Mouse (Mus musculus) left cerebral cortex, adult 18-20 months (tissue): Measurements from ENCODE around the gene Fli1. TPM values are rescaled to one million over a fixed set of nuclear protein-coding genes. Genes with fewer than 3 reads are reported as not detected.

Source experiments
- DNase-seq, 2 experiments: peaks; one replicate each; pipeline ENCODE4 v3.0.0; 2021 to 2022; ENCODE audit warnings: low spot score in 2 of 2, mixed read lengths in 1 of 2
- total RNA-seq, 2 experiments: library from RNA; stranded (reverse); gene quantifications; 2 replicates each; pipeline ENCODE4 v1.2.3; 2021

The Fli1 gene
- total RNA-seq, 2 experiments from 2014 or later, result 5.8 to 6.4 TPM

DNA sequence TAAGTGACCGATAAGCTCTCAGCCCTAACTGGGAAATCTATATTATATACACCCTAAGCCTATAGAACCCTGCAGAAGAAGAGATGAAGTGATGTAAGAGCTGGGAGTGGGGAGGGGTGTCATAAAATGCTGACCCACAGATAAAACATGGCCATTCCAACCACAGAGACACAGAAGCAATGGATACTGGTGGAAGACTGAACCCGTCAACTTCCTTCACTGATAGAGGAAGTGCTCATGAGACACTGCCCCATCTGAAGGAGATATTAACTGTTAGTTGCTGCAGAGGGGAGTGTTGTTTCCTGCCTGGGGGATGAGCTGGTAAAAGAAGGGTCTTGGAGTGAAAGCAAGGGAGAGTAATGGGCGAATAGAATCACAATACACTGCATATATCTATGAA, 70.3 kb downstream of the Fli1 start:
- no peak for DNase-seq

DNA sequence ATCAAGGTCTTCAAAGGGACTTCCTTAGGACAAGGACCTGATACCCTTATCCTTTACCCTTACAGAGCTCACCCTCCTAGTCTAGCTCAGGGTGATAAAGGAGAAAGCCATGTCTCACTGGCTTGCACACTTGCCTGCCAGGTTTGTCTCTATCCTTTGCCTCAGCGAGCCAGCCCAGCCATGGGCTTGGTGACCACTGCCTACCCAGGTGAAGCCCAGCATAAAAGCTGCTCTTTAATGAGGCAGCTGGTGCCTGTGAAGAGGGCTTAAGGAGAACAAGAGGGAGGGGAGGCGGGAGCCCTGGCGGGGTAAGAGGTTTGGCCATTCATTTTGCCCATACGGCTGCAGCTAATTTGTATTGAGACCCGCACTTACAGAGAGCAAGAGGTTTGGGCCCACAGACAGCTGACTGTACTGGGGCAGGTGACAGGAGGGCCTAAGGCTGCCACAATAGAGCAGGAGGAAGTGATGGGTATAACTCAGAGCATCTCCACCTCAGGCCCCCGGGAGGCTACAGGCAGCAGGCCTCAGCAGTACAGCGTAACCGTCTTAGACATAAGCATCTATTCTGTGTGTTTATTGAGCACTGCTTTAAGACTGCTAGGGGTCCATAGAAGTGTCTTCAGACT, 73.4 kb downstream of the Fli1 start:
- no peak for DNase-seq

DNA sequence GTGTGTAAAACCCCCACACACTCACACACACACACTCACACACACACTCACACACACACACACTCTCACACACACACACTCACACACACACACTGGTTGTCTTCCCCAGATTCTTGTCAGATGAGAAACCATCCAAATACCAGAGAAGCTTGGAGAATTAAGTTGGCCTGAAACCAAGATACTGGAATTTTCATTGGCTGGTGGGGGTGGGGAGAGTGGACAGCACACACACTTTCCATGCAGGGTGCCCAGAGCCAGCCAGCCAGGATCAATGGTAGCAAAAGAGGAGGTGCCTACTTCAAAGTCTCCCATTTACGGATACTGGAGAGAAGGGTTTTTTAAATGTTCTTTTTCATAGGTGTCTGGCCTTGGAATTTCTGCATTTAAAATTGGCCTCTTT, 74.3 kb downstream of the Fli1 start:
- no peak for DNase-seq

DNA sequence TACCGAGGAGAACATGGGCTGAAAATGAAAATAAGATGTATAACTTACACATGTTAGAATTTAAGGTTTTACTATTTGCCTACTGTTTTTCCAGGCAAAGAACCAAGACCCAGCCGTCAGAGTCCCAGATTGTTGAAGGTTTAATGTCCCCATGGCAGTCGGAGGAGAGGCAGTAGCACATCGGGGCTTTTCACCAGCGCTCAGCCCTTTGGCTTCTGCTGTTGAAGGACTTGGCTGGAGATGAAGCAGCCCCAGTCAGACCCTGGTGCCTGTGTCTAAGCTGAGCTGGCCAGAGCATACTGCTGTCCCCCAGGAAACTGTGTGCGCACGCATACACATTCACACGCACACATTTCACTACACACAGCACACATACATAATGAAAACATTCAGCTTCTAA, 75.2 kb downstream of the Fli1 start:
- DNase-seq, result no peak

DNA sequence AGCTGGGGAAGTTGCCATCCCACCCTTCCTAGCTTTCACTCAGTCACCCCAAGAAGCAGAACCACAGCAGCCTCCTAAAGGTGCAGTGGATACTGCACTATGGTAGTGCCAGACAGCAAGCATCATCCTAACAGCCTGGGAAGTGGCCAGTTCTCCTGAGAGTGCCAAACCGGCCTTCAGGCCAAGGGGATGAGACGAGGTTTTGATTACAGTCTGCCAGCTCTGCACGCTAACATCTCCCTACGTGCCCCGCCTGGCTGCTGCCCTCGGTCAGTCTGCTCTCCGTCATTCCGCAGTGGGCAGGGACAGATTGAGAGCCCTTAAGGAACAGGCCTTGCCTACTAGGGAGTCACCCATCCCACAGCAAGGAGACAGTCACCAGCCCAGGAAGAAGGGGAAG, 75.8 kb downstream of the Fli1 start:
- no peak for DNase-seq

DNA sequence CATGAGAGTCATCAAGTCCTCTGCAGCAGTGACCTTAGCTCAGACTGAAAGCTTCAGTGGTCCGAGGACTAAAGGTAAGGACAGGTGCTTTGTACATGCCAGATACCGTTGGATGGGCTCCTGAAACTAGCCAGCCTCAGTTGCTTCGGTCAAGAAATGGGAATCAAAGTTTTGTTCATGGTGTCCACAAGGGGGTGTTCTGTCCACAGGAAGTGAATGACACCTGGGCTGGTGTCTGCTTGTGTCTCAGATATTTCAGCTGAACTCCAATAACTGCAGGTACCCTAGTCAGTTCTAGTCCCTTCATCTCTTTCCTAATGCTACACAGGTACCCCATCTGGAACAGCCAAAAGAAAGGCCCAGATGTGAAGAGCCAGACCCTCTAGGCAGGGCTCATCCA, 86.0 kb downstream of the Fli1 start:
- no peak for DNase-seq

DNA sequence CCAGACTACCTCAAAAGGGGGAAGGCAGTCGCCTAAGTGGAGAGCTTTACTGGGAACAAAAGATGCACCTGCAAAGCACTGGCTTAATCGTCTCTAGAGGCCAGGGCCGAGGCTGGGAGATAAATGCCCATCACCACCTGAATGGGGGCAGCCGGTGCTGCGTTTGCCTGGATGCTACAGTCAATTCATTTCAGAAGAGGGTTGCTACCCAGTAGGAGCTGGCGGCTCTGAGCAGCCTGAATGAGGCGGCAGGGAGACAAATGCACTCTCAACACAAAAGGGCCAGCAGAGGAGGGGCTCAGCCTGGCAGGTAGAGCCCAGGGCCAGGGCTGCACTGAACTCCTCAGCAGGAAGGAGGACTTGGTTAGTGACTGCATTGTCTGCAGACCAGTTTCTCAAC, 92.5 kb downstream of the Fli1 start:
- no peak for DNase-seq

DNA sequence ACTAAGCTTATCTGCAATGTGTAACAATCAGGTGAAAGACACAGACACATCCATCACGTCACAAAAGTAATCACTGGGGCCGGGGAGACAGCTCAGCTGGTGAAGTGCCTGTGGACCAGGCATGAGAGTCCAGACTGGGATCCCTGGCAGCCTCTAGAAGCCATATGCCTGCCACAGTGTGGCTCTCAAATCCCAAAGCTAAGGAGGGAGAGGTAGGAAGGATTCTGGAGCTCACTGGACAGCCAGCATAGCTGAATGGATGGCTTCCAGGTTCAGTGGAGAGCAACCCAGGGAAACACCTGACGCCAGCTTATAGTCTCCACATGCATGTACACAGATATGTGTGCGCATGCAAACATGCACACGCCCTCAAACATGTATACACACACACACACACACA, 93.9 kb downstream of the Fli1 start:
- no peak for DNase-seq

DNA sequence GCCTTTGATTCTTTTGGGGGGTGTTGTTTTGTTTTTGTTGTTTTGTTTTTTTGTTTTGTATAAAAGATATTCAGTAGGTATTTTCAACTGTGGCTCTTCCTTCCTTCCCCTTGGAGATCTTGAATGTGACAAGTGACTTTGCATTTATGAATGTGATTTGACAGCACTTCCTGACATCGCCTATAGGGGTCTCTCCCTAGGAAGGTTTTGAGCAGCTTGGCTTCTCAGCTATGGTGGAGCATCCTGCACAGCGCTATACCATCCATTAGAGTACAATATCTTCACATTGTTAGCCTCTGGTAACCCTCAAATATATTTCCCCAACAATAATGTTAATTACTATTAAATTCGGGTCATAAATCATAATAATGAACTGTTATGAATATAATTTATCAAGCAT, 96.9 kb downstream of the Fli1 start:
- DNase-seq, result no peak

DNA sequence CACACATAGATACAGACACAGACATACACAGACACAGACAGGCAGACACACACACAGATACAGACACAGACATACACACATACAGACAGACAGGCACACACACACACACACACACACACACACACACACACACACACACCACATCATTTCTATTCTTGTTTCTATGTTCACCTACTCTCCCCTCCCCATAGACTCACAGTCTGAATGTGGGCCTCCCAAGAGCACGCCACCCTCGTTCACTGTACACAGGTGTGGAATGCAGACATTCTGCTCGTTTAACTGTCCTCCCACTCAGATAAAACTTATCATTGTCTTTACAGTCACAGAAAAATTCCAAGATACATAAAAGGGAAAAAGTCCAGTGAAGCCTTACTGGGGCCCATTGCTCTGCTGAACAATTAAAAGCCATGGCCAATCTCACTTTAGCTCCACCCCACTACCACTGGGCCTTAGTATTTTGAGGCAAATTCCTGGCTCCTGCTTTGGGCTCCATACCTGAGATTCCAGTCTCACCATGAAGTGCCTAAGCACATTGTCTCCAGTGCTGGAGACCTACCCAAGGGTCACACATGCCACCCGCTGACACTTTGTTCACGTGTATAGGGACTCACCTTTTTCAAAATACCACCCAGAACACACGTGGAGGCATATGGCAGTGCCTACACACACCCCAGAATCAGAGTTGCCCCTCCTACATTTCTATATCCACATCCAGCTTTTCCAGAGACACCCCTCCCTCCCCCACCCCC, 98.0 kb downstream of the Fli1 start:
- no peak for DNase-seq

DNA sequence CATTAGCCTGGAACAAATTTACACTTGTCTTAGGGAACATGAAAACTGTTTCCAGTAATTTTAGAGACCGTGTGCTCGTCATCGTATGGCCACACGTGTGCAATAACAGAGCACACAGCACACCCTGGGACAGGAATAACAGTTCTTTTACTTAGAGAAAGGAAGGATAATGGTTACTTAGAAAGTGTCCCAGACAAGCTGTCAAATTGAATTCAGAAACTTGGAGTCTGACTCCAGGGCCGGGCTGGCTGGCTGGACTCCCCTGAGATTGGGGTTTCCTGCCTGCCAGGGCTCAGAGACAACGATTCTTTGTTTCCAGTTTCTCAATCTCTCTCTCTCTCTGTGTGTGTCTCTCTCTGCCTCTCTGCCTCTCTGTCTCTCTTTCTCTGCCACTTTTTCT, 98.8 kb downstream of the Fli1 start:
- DNase-seq, result no peak

DNA sequence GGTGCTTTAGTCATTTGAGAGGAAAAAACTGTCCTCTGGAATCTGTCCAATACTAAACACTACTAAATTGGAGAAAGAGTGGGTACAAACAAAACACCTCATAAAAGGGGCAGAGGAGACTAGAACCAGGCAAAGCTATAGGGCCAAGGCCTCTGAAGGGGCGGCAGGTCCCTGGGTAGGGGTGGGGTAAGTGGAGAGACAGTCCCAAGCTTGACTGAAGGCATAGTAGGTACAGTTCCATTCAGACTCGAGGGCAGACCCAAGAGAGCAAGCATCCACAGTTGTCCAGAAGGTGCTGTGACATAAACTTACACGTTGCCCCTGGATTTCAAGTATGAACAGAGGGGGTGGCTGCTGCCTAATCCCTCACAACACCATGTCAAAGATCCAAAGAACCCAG, 99.5 kb downstream of the Fli1 start:
- no peak for DNase-seq

DNA sequence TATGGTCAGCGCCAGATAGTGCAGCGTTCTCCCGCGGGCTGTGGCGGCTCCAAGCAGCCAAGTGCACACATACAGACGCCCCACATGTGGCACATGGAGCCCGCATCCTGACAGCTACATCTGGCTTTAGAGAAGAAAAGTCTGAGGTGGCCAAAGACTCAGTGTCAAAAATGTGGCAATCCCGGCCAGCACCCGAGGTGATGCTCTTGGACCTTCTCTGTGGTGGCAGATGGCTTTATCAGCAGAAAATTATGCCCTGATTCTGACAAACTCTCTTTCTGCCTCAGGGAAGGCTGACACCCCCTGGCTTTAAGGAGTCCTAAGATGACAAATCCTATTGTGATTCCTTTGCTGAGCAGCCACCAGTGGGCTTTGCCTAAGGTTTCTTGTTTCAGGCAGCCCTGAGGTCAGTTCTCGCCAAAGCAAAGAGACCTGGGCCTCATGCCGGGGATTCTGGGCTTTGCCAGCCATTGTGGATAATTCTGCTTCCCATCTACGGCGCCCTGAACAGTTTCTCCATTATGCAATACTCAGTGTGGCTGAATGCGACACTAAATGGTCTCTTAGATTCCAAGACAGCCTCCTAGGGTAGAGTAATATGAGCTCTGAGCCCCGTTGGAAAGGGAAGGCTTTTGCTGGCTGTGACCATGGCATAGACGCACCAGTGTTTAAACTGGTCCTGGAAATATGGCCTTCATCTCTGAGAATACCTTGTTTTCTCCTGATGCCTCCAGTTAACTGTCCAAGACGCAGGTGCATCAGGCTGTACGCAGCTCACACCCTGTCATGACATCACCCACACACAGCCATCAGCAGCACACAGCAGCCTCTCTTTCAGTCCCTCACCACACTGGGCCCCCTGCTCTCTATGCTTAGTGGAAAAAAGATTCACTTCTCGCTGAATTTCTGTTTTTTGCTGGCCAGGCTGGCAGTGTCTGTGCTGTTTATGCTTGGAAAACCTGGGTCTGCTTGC, 108.1 kb downstream of the Fli1 start:
- DNase-seq, result no peak

DNA sequence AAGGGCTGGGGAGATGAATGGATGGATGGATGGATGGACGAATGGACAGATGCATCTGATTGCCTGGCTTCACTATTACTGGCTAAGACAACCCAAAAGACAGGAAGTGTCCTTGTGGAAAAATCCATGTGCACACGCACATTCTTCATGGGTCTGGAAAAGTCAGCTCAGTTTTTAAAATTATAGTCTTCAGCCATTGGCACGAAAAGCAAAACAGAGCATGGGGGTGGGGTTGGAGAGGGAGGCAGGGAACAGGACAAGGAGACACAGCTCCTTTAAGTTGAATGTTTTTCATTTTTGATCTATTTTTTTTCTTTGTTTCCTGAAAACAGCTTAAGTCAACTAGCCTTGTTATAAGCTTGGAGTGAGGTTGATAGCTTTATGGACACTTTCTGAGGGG, 111.6 kb downstream of the Fli1 start:
- no peak for DNase-seq

DNA sequence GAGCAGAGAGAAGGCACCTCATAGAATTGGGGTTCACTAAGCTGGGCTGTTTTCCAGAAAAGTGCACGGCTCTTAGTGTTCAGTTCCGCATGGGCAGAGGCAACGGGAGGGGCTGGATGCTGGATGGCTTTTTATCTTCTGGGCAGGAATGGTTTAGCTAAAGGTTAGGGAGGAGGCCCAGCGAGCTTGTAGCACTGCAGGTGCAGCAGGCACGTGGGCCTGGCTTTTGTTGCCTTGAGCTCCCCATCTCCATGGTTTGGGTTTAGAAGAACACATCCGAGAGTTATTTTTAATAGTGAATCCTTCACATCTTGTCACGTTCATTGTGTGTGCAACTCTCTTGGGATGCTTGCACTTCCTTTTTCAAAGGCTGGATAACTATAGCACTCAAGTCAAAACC, 117.3 kb downstream of the Fli1 start:
- DNase-seq, result no peak

DNA sequence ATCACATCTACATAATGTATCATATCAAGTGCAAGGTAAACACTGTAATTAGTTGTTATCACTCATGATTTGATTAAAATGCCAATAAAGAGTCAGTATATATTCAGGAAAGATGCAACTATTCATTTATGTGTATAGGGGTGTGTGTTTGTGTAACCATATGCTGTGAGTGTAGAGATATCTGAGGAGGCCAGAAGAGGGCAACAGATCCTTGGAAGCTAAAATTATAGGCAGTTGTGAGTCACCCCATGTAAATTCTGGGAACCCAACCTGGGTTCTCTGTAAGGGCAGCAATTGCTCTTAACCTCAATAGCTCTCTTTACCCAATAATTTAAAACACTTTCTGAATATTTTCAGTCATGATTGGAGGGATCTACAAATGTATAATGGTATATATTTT, 122.0 kb downstream of the Fli1 start:
- no peak for DNase-seq

DNA sequence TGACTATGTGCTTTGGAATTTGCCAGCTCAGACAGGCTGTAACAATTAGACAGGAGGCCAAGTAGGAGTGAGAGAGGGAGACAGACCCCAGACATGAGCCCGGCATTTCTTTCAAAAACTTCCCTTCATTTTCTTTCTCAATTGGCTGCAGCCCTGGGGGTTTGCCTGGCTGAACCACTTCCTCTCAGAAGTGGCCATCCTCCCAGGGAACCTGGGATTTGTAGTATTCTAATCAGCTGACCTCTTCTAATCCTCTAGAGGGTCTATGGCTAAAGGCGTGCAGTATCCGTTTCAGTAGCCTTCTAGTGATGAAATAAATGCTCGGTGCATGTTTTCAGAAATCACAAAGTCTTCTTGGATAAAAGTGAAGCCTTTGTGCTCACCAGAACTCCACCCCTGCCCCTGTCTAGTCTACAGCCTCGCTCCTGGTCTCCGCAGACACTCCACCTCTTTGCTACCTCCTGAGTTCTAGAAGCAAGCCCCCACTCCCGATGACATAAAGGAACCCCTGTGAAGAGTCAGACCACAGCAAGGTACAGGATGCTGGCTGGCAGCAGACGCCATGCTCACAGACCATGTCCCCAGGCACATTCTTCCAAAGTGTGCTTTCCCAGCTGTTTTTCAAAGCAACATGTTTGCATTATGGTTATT, 125.1 kb downstream of the Fli1 start:
- no peak for DNase-seq

DNA sequence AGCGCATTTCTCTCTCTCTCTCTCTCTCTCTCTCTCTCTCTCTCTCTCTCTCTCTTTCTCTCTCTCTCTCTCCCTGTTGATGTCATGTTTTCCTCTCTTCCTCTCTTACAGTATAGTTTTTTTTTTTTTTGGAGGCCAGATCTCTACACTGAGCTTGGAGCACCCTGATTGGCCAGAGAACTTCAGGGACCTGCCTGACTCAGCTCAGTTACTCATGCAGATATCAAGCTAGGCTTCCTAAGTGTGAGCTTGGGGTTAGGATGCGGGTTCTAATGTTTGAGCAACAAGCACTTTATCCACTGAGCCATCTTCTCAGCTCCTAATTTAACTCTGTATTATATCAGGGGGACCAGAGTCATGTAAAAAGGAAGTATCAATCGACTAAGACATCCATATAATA, 126.7 kb downstream of the Fli1 start:
- DNase-seq, result no peak

DNA sequence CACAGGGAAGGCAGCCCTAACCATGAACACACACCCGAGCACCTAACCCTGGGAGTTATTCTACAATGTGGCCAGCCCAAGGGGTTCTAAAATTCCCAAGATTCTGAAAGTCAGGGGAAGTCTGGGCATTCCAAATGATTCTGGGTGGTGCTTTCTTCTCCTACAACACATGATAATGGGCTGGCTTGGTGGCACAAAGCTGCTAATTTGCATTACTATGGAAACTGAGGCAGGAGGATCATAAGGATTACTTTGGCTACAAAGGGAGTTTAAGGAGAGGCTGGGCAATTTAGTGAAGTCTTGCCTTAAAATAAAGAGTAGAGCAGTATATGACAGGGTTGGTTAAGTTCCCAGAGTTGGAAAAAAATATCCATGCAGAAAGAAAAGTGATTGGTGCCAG, 127.7 kb downstream of the Fli1 start:
- DNase-seq, result no peak

DNA sequence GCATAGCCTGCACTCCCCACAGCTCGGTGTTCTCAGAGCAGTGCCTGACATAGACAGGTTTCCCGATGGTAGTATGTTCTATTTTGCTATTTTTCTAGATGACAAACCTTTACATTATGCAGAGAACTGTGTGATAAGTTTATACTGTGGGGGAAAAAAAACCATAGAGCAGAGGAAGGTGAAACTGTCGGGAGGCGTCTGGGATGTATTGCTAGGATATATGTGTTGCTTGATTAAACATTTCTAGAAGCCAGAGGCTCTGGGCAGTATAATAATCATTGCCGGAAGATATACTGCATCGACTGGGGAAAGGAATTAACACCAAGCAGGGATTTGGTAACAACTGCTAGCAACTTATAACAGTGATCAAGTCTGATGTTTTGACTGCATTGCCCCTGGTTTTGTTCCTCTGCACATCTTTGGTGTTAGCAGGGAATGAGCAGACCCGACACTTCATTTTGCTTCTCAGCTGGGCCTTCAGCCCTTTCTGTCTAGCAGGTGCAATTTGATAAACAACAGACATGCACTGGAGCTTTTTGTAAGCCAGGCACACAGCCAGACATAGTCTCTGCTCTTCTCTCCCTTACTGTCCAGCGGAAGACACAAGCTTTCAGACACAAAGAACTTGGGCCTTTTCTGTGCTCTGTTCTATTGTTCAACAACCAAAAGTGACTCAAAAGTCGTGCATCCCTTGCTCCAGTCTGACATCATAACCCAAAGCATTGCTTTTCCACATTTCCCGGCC, 129.7 kb downstream of the Fli1 start:
- no peak for DNase-seq

DNA sequence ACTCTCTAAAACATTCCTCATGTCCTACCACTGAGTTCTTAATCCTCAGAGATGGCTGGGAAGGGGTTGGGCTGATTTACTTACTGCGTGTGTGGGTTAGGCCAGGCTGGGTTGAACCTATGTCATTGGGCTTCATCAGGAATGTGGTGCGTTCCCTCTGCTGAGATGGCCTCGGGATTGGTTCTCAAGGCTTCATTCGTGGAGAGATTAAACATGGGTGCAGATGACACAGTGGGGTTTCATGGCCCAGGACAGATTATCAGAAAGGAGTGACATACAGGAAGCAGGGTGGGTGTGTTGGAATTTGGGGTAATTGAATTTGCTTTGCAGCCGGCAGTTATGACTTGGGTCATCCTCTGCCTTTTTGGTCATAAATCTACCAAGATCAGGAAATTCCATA, 131.2 kb downstream of the Fli1 start:
- no peak for DNase-seq
